Mouse (Mus musculus) lung, postnatal 0 days (tissue): ENCODE measurements around the gene E2f7. TPM values are rescaled to one million over a fixed set of nuclear protein-coding genes. Genes with fewer than 3 reads are reported as not detected.

Source experiments
- ATAC-seq: fragments of 200-750 bp; cut with Nextera tagmentation; 2 replicates; pipeline ENCODE4 v1.8.0; 2017; ENCODE audit warnings: moderate library complexity
- DNase-seq: peaks from one replicate; pipeline ENCODE4 v3.0.0-alpha.2; 2016; ENCODE audit warnings: low spot score
- H3K27ac ChIP-seq: fragments of 300-500 bp; sonication (generic); 2 replicates; pipeline ENCODE4 v1.5.1; 2014; ENCODE audit warnings: antibody characterized with exemption, mild to moderate bottlenecking, low read length, mixed read lengths
- H3K27me3 ChIP-seq: fragments of 300-500 bp; sonication (generic); replicated peaks from 2 replicates; pipeline ENCODE4 v1.6.1; 2014; ENCODE audit warnings: low read length, mixed read lengths; ENCODE audit not compliant: insufficient read depth
- H3K36me3 ChIP-seq: fragments of 300-500 bp; sonication (generic); 2 replicates; pipeline ENCODE4 v1.6.1; 2014; ENCODE audit warnings: low read length, mixed read lengths; ENCODE audit not compliant: insufficient read depth
- H3K4me1 ChIP-seq: fragments of 300-500 bp; sonication (generic); 2 replicates; pipeline ENCODE4 v1.6.1; 2014; ENCODE audit warnings: antibody characterized with exemption, low read depth, low read length, mixed read lengths; ENCODE audit not compliant: insufficient read depth
- H3K4me2 ChIP-seq: fragments of 300-500 bp; sonication (generic); replicated peaks from 2 replicates; pipeline ENCODE4 v1.6.1; 2014; ENCODE audit warnings: low read depth, mild to moderate bottlenecking, low read length, moderate library complexity, mixed read lengths
- H3K4me3 ChIP-seq: fragments of 300-500 bp; sonication (generic); 2 replicates; pipeline ENCODE4 v1.5.1; 2014; ENCODE audit warnings: low read depth, low read length
- H3K9ac ChIP-seq: fragments of 300-500 bp; sonication (generic); replicated peaks from 2 replicates; pipeline ENCODE4 v1.6.1; 2014; ENCODE audit warnings: low read depth, mild to moderate bottlenecking
- H3K9me3 ChIP-seq: fragments of 300-500 bp; sonication (generic); 2 replicates; pipeline ENCODE4 v1.6.1; 2016; ENCODE audit warnings: low read length, mixed read lengths
- CTCF ChIP-seq: IDR thresholded peaks from 2 replicates; pipeline ENCODE4 v1.5.1; 2016; ENCODE audit warnings: antibody characterized with exemption, mild to moderate bottlenecking
- EP300 ChIP-seq: IDR thresholded peaks from 2 replicates; pipeline ENCODE4 v1.6.1; 2016; ENCODE audit warnings: antibody characterized with exemption, mild to moderate bottlenecking, control low read depth
- WGBS: fragments of 180-500 bp; shearing (Covaris S2); extraction: QIAGEN DNeasy Blood & Tissue Kit; methylation state at CpG from one replicate; pipeline ENCODE4 v1.1.7; 2014; 5-methylcytosine and 5-hydroxymethylcytosine counted together
- polyA plus RNA-seq: library from polyadenylated mRNA; unstranded; fragments of >200 nt; fragmentation: Nextera tagmentation; extraction: Ambion mirVana; gene quantifications from 2 replicates; pipeline ENCODE4 v1.2.1, GENCODE M21; 2015

Gene E2f7
- polyA plus RNA-seq: 4.8 and 5.0 TPM in 2 replicates

GRCm38 (mm10) chr10:110744686-110745639 lies at the start of gene E2f7:
Gene E2f7 (plus strand): TSS chr10:110745439.
- DNase-seq (peak; percentile 96), ATAC-seq (peak; percentile 96)
- TF ChIP-seq EP300 (no peak), CTCF (peak; percentile 30; the same call in 1 of the 2 replicates)
- peak within 1 kb of the TSS; percentile 45 for H3K9ac ChIP-seq
- no peaks in the 10 kb centered on the region; the same call in 1 of the 2 replicates for H3K4me1 ChIP-seq
- H3K9me3 ChIP-seq: no peaks in the 10 kb centered on the region
- peak within 1 kb of the TSS; percentile 79 for H3K4me3 ChIP-seq
- H3K27ac ChIP-seq: peak within 1 kb of the TSS; percentile 87
- H3K27me3 ChIP-seq: no peaks in the 10 kb centered on the region
- WGBS: 3% methylated on average over 49 of the region's 98 CpGs
- peak within 1 kb of the TSS; percentile 99 for H3K4me2 ChIP-seq
- no peaks in the 10 kb centered on the region for H3K36me3 ChIP-seq

- ATAC-seq (no peak), DNase-seq (no peak)
- Histone ChIP-seq H3K27ac (no peak overlapping the region), H3K4me3 (no peak overlapping the region), H3K4me2 (no peak overlapping the region), H3K36me3 (no peaks in the 10 kb centered on the region), H3K4me1 (no peaks in the 10 kb centered on the region), H3K27me3 (no peaks in the 10 kb centered on the region), H3K9me3 (no peaks in the 10 kb centered on the region), H3K9ac (no peak overlapping the region)
- TF ChIP-seq CTCF (no peak), EP300 (no peak)
- WGBS: 53% methylated on average over 1 of the region's 1 CpGs
These were observed 44.0 kb upstream of the E2f7 start for GRCm38 (mm10) chr10:110701276-110701675.

GRCm38 (mm10) chr10:110705672-110706071 lies 39.6 kb upstream of the E2f7 start:
- Histone ChIP-seq H3K9me3 (no peaks in the 10 kb centered on the region), H3K9ac (no peak overlapping the region), H3K27ac (no peak overlapping the region), H3K4me2 (no peak overlapping the region), H3K4me1 (no peaks in the 10 kb centered on the region), H3K36me3 (no peaks in the 10 kb centered on the region), H3K27me3 (no peaks in the 10 kb centered on the region), H3K4me3 (no peak overlapping the region)
- ATAC-seq: no peak
- 52% methylated on average over 9 of the region's 9 CpGs for WGBS
- TF ChIP-seq EP300: no peak
- TF ChIP-seq CTCF: peak; percentile 46
- no peak for DNase-seq

- H3K27ac ChIP-seq: no peak overlapping the region
- H3K4me2 ChIP-seq: no peak overlapping the region
- H3K36me3 ChIP-seq: no peaks in the 10 kb centered on the region
- DNase-seq (no peak), ATAC-seq (no peak)
- TF ChIP-seq EP300 (no peak), CTCF (peak; percentile 32)
- 35% methylated on average over 16 of the region's 16 CpGs for WGBS
- H3K9me3 ChIP-seq: no peaks in the 10 kb centered on the region
- H3K4me1 ChIP-seq: no peaks in the 10 kb centered on the region
- no peak overlapping the region for H3K4me3 ChIP-seq
- H3K27me3 ChIP-seq: no peaks in the 10 kb centered on the region
- no peak overlapping the region for H3K9ac ChIP-seq
These were observed 37.7 kb upstream of the E2f7 start for GRCm38 (mm10) chr10:110707390-110708113.

GRCm38 (mm10) chr10:110716887-110717286 lies 28.4 kb upstream of the E2f7 start:
- H3K9me3 ChIP-seq: no peaks in the 10 kb centered on the region
- ATAC-seq (peak; percentile 70), DNase-seq (peak; percentile 20)
- H3K4me1 ChIP-seq: no peaks in the 10 kb centered on the region
- no peak overlapping the region for H3K9ac ChIP-seq
- TF ChIP-seq EP300 (0 out of 2 replicates have a peak, but pooled peaks have one; percentile 33), CTCF (no peak)
- no peak overlapping the region for H3K27ac ChIP-seq
- H3K27me3 ChIP-seq: no peaks in the 10 kb centered on the region
- H3K4me3 ChIP-seq: no peak overlapping the region
- H3K4me2 ChIP-seq: no peak overlapping the region
- 55% methylated on average over 10 of the region's 10 CpGs for WGBS
- H3K36me3 ChIP-seq: no peaks in the 10 kb centered on the region

- no peaks in the 10 kb centered on the region for H3K9me3 ChIP-seq
- DNase-seq: no peak
- TF ChIP-seq EP300: no peak
These were observed 18.8 kb upstream of the E2f7 start for GRCm38 (mm10) chr10:110726431-110726830.

More at GRCm38 (mm10) chr10:110726431-110726830, 18.8 kb upstream of the E2f7 start:
- no peaks in the 10 kb centered on the region for H3K4me1 ChIP-seq
- no peak for ATAC-seq
- no peak overlapping the region for H3K4me3 ChIP-seq
- H3K27ac ChIP-seq: no peak overlapping the region
- H3K36me3 ChIP-seq: no peaks in the 10 kb centered on the region
- H3K4me2 ChIP-seq: no peak overlapping the region
- WGBS: 78% methylated on average over 15 of the region's 15 CpGs
- no peak overlapping the region for H3K9ac ChIP-seq
- H3K27me3 ChIP-seq: no peaks in the 10 kb centered on the region
